In the genomic region with DNA sequence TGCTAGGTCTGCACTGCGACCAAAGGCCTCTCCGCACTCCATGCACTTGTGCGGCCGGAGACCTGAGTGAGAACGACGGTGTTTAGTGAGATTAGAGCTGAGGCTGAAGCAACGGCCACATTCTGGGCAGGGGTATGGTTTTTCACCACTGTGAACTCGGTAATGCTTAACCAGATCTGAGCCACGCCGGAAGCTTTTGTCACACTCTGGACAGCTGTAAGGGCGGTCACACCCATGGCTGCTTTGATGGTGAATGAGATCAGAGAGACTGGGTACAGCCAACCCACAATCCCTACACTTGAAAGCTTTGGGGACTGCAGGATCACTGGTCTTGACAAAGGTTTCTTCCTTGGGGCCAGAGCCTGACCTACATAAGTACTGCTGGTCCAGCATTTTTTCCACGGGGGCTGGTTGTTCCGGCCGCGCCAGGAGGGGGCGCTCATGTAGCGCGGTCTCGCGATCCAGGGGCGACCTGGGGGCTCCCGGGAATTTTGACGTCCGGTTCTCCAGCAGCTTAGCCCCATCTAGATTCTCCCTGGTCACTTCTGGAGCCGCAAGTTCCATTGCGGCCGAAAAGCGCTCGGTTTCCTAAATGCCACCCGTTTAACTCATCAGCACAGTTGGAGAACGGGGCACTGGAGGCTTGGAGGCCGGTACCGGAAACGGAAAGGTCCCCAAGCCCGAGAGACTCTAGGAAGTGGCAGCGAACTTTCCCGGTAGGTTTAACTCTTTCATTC, we compare ENCODE assay signal across 8 mouse cellular contexts. TPM values are rescaled to one million over a fixed set of nuclear protein-coding genes. Genes with fewer than 3 reads are reported as not detected.
DNase-seq lines count a peak whose midpoint lies in the region; ATAC-seq and TF ChIP-seq lines count a peak whose summit lies in the region.

Gene Armc5, plus strand, starts transcription at position 487 of the 737 bp plus-strand sequence.

- H3K4me1 ChIP-seq in forebrain, embryonic 14.5 days (ENCODE audit: control insufficient read depth, insufficient read depth, low read length), result peaks cover 4% of the 10 kb centered on the region; the same call in 1 of the 2 replicates
- peaks cover 15% of the 10 kb centered on the region for H3K4me1 ChIP-seq in liver, postnatal 0 days (ENCODE audit: insufficient read depth)
- H3K4me1 ChIP-seq in neural tube, embryonic 13.5 days (replicated peaks), result peaks cover 46% of the 10 kb centered on the region

- intact Hi-C loops in heart, postnatal 10 days (cut with DNase I), result loop anchor here (1.0 to 5.0 kb wide), 2 partner anchors 108 to 220 kb away; no protein-coding TSS in a partner anchor

- H3K4me3 ChIP-seq in forebrain, embryonic 14.5 days (ENCODE audit: low read depth, low read length), result peak within 1 kb of the TSS; percentile 71
- H3K4me3 ChIP-seq in liver, postnatal 0 days (ENCODE audit: low read depth, low read length), result peak within 1 kb of the TSS; percentile 81
- H3K4me3 ChIP-seq in neural tube, embryonic 13.5 days, result peak within 1 kb of the TSS; percentile 71

- 25% methylated on average over 37 of the region's 37 CpGs for WGBS in forebrain, embryonic 14.5 days
- 17% methylated on average over 37 of the region's 37 CpGs for WGBS in large intestine, adult 2 months
- 24% methylated on average over 37 of the region's 37 CpGs for WGBS in liver, postnatal 0 days (ENCODE audit: insufficient replicate concordance)
- WGBS in neural tube, embryonic 13.5 days, result 26% methylated on average over 37 of the region's 37 CpGs

- H3K4me2 ChIP-seq in forebrain, embryonic 14.5 days (ENCODE audit: low read length), result peak within 1 kb of the TSS; percentile 86
- H3K4me2 ChIP-seq in liver, postnatal 0 days (ENCODE audit: low read depth, low read length), result peak within 1 kb of the TSS; percentile 77
- H3K4me2 ChIP-seq in neural tube, embryonic 13.5 days, result peak within 1 kb of the TSS; percentile 95

- peak; percentile 74 for DNase-seq in ES-CJ7 (ENCODE audit: low read depth, low spot score)
- DNase-seq in cerebellum, adult 11 months, result peak; percentile 87
- DNase-seq in forebrain, embryonic 14.5 days (ENCODE audit: low spot score), result peak; percentile 75
- peak; percentile 91 to 94 for DNase-seq in heart, postnatal 10 days
- peak; percentile 58 for DNase-seq in large intestine, adult 2 months (ENCODE audit: low read depth, low spot score)
- DNase-seq in liver, postnatal 0 days, result peak; percentile 87
- peak; percentile 92 for DNase-seq in testis, postnatal 10 days (ENCODE audit: low spot score)

- TF ChIP-seq CTCF in liver, postnatal 0 days (IDR thresholded peaks at IDR 0.05; ENCODE audit: low read depth), result peak; percentile 88

- H3K9ac ChIP-seq in forebrain, embryonic 14.5 days (ENCODE audit: low read length), result peak within 1 kb of the TSS; percentile 73
- peak within 1 kb of the TSS; percentile 88 for H3K9ac ChIP-seq in liver, postnatal 0 days (replicated peaks)
- peak within 1 kb of the TSS; percentile 81 for H3K9ac ChIP-seq in neural tube, embryonic 13.5 days

- no peaks in the 10 kb centered on the region for H3K27me3 ChIP-seq in forebrain, embryonic 14.5 days (replicated peaks; ENCODE audit: control insufficient read depth, insufficient read depth, low read length)
- H3K27me3 ChIP-seq in liver, postnatal 0 days (ENCODE audit: insufficient read depth, low read length), result no peaks in the 10 kb centered on the region
- H3K27me3 ChIP-seq in neural tube, embryonic 13.5 days, result no peaks in the 10 kb centered on the region

- no peak for TF ChIP-seq EP300 in liver, postnatal 0 days (IDR thresholded peaks at IDR 0.05; ENCODE audit: low read depth)

- H3K9me3 ChIP-seq in forebrain, embryonic 14.5 days (replicated peaks; ENCODE audit: control insufficient read depth, low read length), result no peaks in the 10 kb centered on the region
- no peaks in the 10 kb centered on the region for H3K9me3 ChIP-seq in liver, postnatal 0 days (ENCODE audit: low read length)
- no peaks in the 10 kb centered on the region for H3K9me3 ChIP-seq in neural tube, embryonic 13.5 days

- peak; percentile 21; the same call in 1 of the 2 replicates for ATAC-seq in forebrain, embryonic 14.5 days
- peak; percentile 45 for ATAC-seq in liver, postnatal 0 days
- peak; percentile 15; the same call in 1 of the 2 replicates for ATAC-seq in neural tube, embryonic 13.5 days (ENCODE audit: low read depth)

- peaks cover 21% of the 10 kb centered on the region for H3K36me3 ChIP-seq in forebrain, embryonic 14.5 days (ENCODE audit: control insufficient read depth, insufficient read depth, low read length)
- H3K36me3 ChIP-seq in liver, postnatal 0 days (replicated peaks; ENCODE audit: insufficient read depth, low read length), result peaks cover 20% of the 10 kb centered on the region
- H3K36me3 ChIP-seq in neural tube, embryonic 13.5 days, result peaks cover 30% of the 10 kb centered on the region

- H3K27ac ChIP-seq in forebrain, embryonic 14.5 days (ENCODE audit: low read depth, low read length), result peak within 1 kb of the TSS; percentile 94
- peak within 1 kb of the TSS; percentile 95 for H3K27ac ChIP-seq in liver, postnatal 0 days (ENCODE audit: low read depth)
- H3K27ac ChIP-seq in neural tube, embryonic 13.5 days (replicated peaks), result peak within 1 kb of the TSS; percentile 98

RNA-seq across cellular contexts. Expression of gene Armc5, which starts in this region (rescaled TPM):
- 5.7 and 6.6 TPM in 2 replicates for polyA plus RNA-seq in forebrain, embryonic 14.5 days (2014; fragmentation: Nextera tagmentation; extraction: Ambion mirVana)
- 10 to 100 TPM; 11.7 to 13.3 TPM for total RNA-seq in heart, postnatal 10 days (2021)
- polyA plus RNA-seq in large intestine, adult 2 months (2012; rRNA removed), result 22.1 and 28.9 TPM in 2 replicates
- 5.4 and 5.6 TPM in 2 replicates for polyA plus RNA-seq in liver, postnatal 0 days (2015; fragmentation: Nextera tagmentation; extraction: Ambion mirVana)
- polyA plus RNA-seq in neural tube, embryonic 13.5 days (2015; fragmentation: Nextera tagmentation; extraction: Ambion mirVana), result 12.7 and 14.6 TPM in 2 replicates

Comparison
In these comparisons a context has a peak if more than half of its experiments do, and no peak if none do; other contexts are left out.
1. Peak in every context shown above with its lines: DNase-seq, ATAC-seq, H3K4me3 ChIP-seq and H3K27ac ChIP-seq.